Mouse (Mus musculus) hindbrain, embryonic 11.5 days (tissue): Measurements from ENCODE around the gene Elmo2. TPM values are rescaled to one million over a fixed set of nuclear protein-coding genes. Genes with fewer than 3 reads are reported as not detected.

Experiments used
- ATAC-seq: fragments of 200-750 bp; cut with Nextera tagmentation; 2 replicates; pipeline ENCODE4 v1.8.0; 2017; ENCODE audit warnings: mild to moderate bottlenecking, moderate TSS enrichment, moderate library complexity; ENCODE audit not compliant: low FRiP score
- DNase-seq: peaks from one replicate; pipeline ENCODE4 v3.0.0-alpha.2; 2015; ENCODE audit warnings: low spot score
- H3K27ac ChIP-seq: fragments of 300-500 bp; sonication (generic); 2 replicates; pipeline ENCODE4 v1.5.1; 2014; ENCODE audit warnings: mild to moderate bottlenecking, low read depth, low read length
- H3K27me3 ChIP-seq: fragments of 300-500 bp; sonication (generic); 2 replicates; pipeline ENCODE4 v1.6.1; 2014; ENCODE audit warnings: mild to moderate bottlenecking, low read length, moderate library complexity, mixed read lengths; ENCODE audit not compliant: control insufficient read depth, insufficient read depth
- H3K36me3 ChIP-seq: fragments of 300-500 bp; sonication (generic); 2 replicates; pipeline ENCODE4 v1.6.1; 2014; ENCODE audit warnings: mild to moderate bottlenecking, low read length, moderate library complexity, mixed read lengths; ENCODE audit not compliant: control insufficient read depth, insufficient read depth
- H3K4me1 ChIP-seq: fragments of 300-500 bp; sonication (generic); replicated peaks from 2 replicates; pipeline ENCODE4 v1.6.1; 2014; ENCODE audit warnings: low read length, mixed read lengths; ENCODE audit not compliant: control insufficient read depth, insufficient read depth
- H3K4me2 ChIP-seq: fragments of 300-500 bp; sonication (generic); replicated peaks from 2 replicates; pipeline ENCODE4 v1.6.1; 2014; ENCODE audit warnings: mild to moderate bottlenecking, low read depth, low read length
- H3K4me3 ChIP-seq: fragments of 300-500 bp; sonication (generic); 2 replicates; pipeline ENCODE4 v1.5.1; 2014; ENCODE audit warnings: low read depth, low read length
- H3K9ac ChIP-seq: fragments of 300-500 bp; sonication (generic); 2 replicates; pipeline ENCODE4 v1.6.1; 2014; ENCODE audit warnings: low read depth, low read length
- H3K9me3 ChIP-seq: fragments of 300-500 bp; sonication (generic); 2 replicates; pipeline ENCODE4 v1.6.1; 2016; ENCODE audit warnings: low read length; ENCODE audit not compliant: control insufficient read depth
- WGBS: fragments of 180-500 bp; shearing (Covaris S2); extraction: QIAGEN DNeasy Blood & Tissue Kit; methylation state at CpG from one replicate; pipeline ENCODE4 v1.1.7; 2014; 5-methylcytosine and 5-hydroxymethylcytosine counted together
- polyA plus RNA-seq: library from polyadenylated mRNA; unstranded; fragments of >200 nt; fragmentation: Nextera tagmentation; extraction: Ambion mirVana; gene quantifications from 2 replicates; pipeline ENCODE4 v1.2.1, GENCODE M21; 2014

The Elmo2 gene
- polyA plus RNA-seq, 1 experiment from 2014 or later, result 76.7 TPM

GRCm38 (mm10) chr2:165266739-165267138 is 59.5 kb downstream of the Elmo2 start:
- ATAC-seq (no peak), DNase-seq (no peak)
- peaks cover 13% of the 10 kb centered on the region for H3K4me1 ChIP-seq
- H3K27ac ChIP-seq, result no peak overlapping the region
- H3K36me3 ChIP-seq, result no peaks in the 10 kb centered on the region
- no peak overlapping the region for H3K4me2 ChIP-seq
- no peak overlapping the region for H3K9ac ChIP-seq
- no peak overlapping the region for H3K4me3 ChIP-seq
- peaks cover 3% of the 10 kb centered on the region; the same call in 1 of the 2 replicates for H3K27me3 ChIP-seq
- H3K9me3 ChIP-seq, result no peaks in the 10 kb centered on the region
- WGBS, result 7% methylated on average over 12 of the region's 12 CpGs

- Histone ChIP-seq H3K4me3 (no peak overlapping the region), H3K4me2 (no peak overlapping the region), H3K27me3 (peaks cover 3% of the 10 kb centered on the region; the same call in 1 of the 2 replicates), H3K4me1 (peaks cover 13% of the 10 kb centered on the region), H3K9ac (no peak overlapping the region), H3K9me3 (no peaks in the 10 kb centered on the region), H3K36me3 (no peaks in the 10 kb centered on the region), H3K27ac (no peak overlapping the region)
- 0 out of 2 replicates have a peak, but pooled peaks have one; percentile 51 for ATAC-seq
- no peak for DNase-seq
- WGBS, result 58% methylated on average over 7 of the region's 7 CpGs
Measured at GRCm38 (mm10) chr2:165263861-165264260, 62.4 kb downstream of the Elmo2 start.

- 65% methylated on average over 18 of the region's 18 CpGs for WGBS
- DNase-seq (no peak), ATAC-seq (no peak)
- Histone ChIP-seq H3K9me3 (no peaks in the 10 kb centered on the region), H3K27me3 (peaks cover 3% of the 10 kb centered on the region; the same call in 1 of the 2 replicates), H3K4me2 (no peak overlapping the region), H3K27ac (no peak overlapping the region), H3K36me3 (no peaks in the 10 kb centered on the region), H3K9ac (no peak overlapping the region), H3K4me3 (no peak overlapping the region), H3K4me1 (peaks cover 13% of the 10 kb centered on the region)
Measured at GRCm38 (mm10) chr2:165262274-165262990, 63.8 kb downstream of the Elmo2 start.

- Histone ChIP-seq H3K27ac (no peak overlapping the region), H3K27me3 (peaks cover 3% of the 10 kb centered on the region; the same call in 1 of the 2 replicates), H3K9me3 (no peaks in the 10 kb centered on the region), H3K36me3 (no peaks in the 10 kb centered on the region), H3K4me2 (no peak overlapping the region), H3K4me3 (no peak overlapping the region), H3K4me1 (peaks cover 4% of the 10 kb centered on the region; the same call in 1 of the 2 replicates), H3K9ac (no peak overlapping the region)
- no peak for ATAC-seq
- WGBS, result 77% methylated on average over 8 of the region's 8 CpGs
- DNase-seq, result no peak
Measured at GRCm38 (mm10) chr2:165259859-165260258, 66.4 kb downstream of the Elmo2 start.

- no peak overlapping the region for H3K4me2 ChIP-seq
- H3K27me3 ChIP-seq, result peaks cover 6% of the 10 kb centered on the region
- no peak overlapping the region for H3K4me3 ChIP-seq
- peaks cover 3% of the 10 kb centered on the region for H3K4me1 ChIP-seq
- ATAC-seq (no peak), DNase-seq (no peak)
- H3K36me3 ChIP-seq, result no peaks in the 10 kb centered on the region
- no peak overlapping the region for H3K9ac ChIP-seq
- WGBS, result 81% methylated on average over 6 of the region's 6 CpGs
- no peaks in the 10 kb centered on the region for H3K9me3 ChIP-seq
- no peak overlapping the region for H3K27ac ChIP-seq
Measured at GRCm38 (mm10) chr2:165258321-165258720, 68.0 kb downstream of the Elmo2 start.

GRCm38 (mm10) chr2:165257151-165257834 is 69.0 kb downstream of the Elmo2 start:
- ATAC-seq (no peak), DNase-seq (no peak)
- 48% methylated on average over 11 of the region's 11 CpGs for WGBS

GRCm38 (mm10) chr2:165256213-165256612 is 70.1 kb downstream of the Elmo2 start:
- Histone ChIP-seq H3K9me3 (no peaks in the 10 kb centered on the region), H3K4me2 (no peak overlapping the region), H3K36me3 (no peaks in the 10 kb centered on the region), H3K4me1 (peaks cover 3% of the 10 kb centered on the region), H3K27ac (no peak overlapping the region), H3K27me3 (peaks cover 9% of the 10 kb centered on the region), H3K9ac (no peak overlapping the region), H3K4me3 (no peak overlapping the region)
- DNase-seq (no peak), ATAC-seq (no peak)
- WGBS, result 60% methylated on average over 10 of the region's 10 CpGs

More at GRCm38 (mm10) chr2:165257151-165257834, 69.0 kb downstream of the Elmo2 start:
- no peak overlapping the region for H3K4me2 ChIP-seq
- peaks cover 11% of the 10 kb centered on the region for H3K27me3 ChIP-seq
- H3K27ac ChIP-seq, result no peak overlapping the region
- peaks cover 3% of the 10 kb centered on the region for H3K4me1 ChIP-seq
- no peak overlapping the region for H3K9ac ChIP-seq
- no peaks in the 10 kb centered on the region for H3K9me3 ChIP-seq
- H3K36me3 ChIP-seq, result no peaks in the 10 kb centered on the region
- no peak overlapping the region for H3K4me3 ChIP-seq

GRCm38 (mm10) chr2:165253867-165254266 is 72.4 kb downstream of the Elmo2 start:
- no peak overlapping the region for H3K4me3 ChIP-seq
- H3K4me2 ChIP-seq, result no peak overlapping the region
- H3K27ac ChIP-seq, result no peak overlapping the region
- peaks cover 3% of the 10 kb centered on the region for H3K4me1 ChIP-seq
- peaks cover 9% of the 10 kb centered on the region for H3K27me3 ChIP-seq
- no peaks in the 10 kb centered on the region for H3K9me3 ChIP-seq
- no peaks in the 10 kb centered on the region for H3K36me3 ChIP-seq
- 13% methylated on average over 10 of the region's 10 CpGs for WGBS
- DNase-seq (no peak), ATAC-seq (no peak)
- H3K9ac ChIP-seq, result no peak overlapping the region
